Mouse (Mus musculus) cerebellum, postnatal 25 days (tissue): ENCODE measurements around the gene Pdpk1.
"Not testable (repeated sequence)": the region's sequence is repeated elsewhere in the genome, so short reads cannot be mapped to it uniquely, and the experiment has no call there.

Source experiments
- DNase-seq, 2 experiments: peaks; one replicate each; pipeline ENCODE4 v3.0.0; 2021; ENCODE audit warnings: mixed read lengths in 2 of 2

Gene Pdpk1

GRCm38 (mm10) chr17:24162584-24163175 is 12.0 kb upstream of the Pdpk1 start:
- peak; percentile 20 to 46 for DNase-seq

GRCm38 (mm10) chr17:24161466-24161865 is 10.7 kb upstream of the Pdpk1 start:
- DNase-seq: no peak

GRCm38 (mm10) chr17:24157526-24157925 is 6.8 kb upstream of the Pdpk1 start:
- DNase-seq: no peak

DNA sequence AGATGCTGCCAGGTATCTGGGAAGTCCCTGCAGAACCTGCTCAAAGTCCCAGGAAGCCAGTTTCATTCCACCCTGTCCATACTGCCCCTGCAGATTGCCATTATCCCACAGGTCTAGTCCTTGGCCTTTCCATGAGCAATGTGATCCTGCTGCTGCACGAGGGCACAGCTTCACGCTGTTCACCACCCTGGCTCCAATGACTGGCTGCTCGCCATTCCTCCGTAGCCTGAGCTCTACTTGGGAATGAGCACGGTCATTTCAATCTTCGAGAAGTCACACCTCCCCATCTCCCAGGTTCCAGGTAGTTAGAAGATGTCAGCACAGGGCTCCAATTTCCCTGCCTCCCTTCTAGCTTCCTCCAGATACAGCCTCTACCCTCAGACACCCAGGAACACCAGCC is 6.4 kb upstream of the Pdpk1 start:
- peak in 1 of 2 experiments; percentile 7 for DNase-seq

- no peak for DNase-seq
Observed at GRCm38 (mm10) chr17:24156394-24156793, 5.7 kb upstream of the Pdpk1 start.

- DNase-seq: no peak
Observed at GRCm38 (mm10) chr17:24155742-24156141, 5.0 kb upstream of the Pdpk1 start.

DNA sequence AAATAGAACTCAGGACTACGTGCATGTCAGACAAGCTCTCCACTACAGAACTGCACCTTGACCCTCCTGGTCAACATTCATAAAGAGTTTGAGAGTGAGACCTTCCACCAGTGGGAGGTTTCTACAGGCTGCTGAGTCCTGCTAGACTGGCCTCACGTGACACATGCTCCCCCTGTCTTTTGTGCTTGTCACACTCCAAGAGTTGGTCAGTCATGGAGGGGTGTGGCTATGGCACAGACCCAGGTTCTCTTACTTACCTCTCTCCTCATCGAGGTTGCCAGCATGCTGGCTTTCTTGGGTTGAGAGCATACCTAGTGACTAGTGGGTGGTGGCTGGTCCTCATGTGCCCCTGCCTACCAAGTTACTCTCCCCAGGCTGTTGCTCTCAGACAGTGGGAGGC is 3.7 kb upstream of the Pdpk1 start:
- DNase-seq: no peak

GRCm38 (mm10) chr17:24151890-24152563 is 1.3 kb upstream of the Pdpk1 start:
- peak; percentile 85 to 91 for DNase-seq

DNA sequence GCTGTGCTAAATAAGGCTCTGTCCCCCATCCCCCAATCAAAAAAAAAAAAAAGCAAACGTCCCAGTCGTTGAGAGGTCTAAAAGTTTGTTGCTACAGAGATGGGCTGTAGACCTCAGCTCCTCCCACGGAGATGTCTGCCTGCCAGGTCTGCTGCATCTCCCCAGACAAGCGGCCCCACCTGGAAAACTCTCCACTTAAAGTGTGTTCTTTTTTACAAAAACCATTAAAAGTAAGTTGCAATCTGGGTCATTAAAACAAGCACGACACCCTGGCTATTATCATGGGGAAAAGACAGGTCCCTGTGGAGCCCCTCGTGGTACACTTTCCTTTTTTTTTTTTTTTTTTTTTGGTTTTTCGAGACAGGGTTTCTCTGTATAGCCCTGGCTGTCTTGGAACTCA is 658 bp upstream of the Pdpk1 start:
- DNase-seq: no peak

DNA sequence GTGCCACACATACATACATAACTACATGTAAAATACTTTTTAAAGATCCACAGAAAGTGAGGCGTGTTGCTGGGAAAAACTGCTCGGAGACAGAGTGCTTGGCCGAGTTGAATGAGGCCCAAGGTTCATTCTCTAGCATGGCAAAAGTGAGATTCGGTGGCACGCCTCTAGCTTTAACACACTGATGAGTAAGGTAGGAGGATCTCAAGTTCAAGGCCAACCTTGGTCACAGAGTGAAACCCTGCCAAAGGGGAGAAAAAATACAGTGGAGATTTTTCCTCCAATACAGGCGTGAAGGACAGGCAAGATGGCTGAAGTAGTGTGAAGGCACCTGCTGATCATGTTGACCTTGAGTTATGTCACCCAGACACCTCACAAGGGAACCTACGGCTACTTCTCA is 1.3 kb downstream of the Pdpk1 start:
- no peak for DNase-seq

GRCm38 (mm10) chr17:24142897-24143296 is 7.8 kb downstream of the Pdpk1 start:
- DNase-seq: no peak

- peak; percentile 98 to 99 for DNase-seq
Observed at GRCm38 (mm10) chr17:24141425-24141920, 9.3 kb downstream of the Pdpk1 start.

DNA sequence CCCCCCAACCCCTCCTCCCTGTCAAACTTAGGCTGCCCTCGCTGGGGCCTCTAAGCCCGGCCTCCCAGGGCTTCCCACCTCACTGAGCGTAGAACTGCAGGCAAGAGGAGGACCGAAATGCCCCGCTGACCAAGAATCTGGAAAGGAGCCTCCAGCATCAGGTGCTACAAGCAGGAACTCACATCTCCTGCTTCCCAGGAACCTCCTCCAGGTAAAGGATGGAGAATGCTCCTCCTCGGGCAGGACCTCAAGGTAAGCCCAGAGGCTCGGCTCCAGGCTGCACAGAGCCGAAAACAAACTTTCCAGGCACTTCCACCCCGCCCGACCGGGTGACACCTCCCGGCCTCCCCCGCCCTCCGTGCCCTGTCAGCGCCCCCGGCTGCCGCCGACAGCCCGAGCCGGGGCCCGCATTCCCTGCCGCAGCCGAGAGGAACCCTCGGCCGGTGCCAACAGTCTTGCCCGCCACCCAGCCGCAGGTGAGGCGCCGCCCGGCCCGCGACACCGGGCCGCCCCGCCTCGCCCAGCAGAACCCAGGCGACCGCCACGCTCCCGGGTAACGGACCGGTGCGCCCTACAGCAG is 9.8 kb downstream of the Pdpk1 start:
- no peak for DNase-seq

DNA sequence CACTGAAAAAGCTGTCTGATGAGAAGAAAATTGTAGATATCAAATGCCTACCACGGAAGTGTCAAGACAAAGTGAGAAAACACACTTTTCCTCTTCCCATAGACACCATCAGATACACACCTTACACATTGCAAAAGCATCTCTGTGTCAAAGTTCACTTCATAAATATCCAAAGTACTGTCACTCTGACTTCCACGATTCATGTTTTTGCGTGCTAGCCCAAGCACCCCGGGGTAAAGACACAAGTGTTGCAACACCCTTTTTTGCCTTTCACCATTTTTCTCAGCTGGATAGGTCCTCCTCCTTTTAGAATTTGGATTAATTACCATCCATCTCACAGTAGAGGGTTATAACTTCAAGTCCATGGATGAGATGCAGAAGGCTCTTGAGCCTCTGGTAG is 10.8 kb downstream of the Pdpk1 start:
- DNase-seq: no peak

DNA sequence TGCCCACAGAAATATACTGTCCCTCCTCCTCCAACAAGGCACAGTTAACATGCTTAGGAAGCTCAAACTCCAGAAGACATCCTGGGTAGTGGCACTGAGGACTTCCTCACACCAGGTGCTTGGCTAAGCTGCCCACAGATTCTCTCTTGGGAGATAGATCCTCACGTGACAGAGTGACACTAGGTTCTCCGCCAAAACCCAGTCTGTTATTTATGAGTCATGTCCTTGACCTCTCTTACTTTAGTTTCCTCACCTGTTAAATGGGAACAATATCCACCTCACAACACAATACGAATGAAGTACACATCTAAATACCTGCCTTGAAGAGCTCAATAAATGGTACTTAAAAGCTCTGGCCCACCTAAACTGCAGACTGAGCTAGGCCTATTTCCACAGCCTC is 11.5 kb downstream of the Pdpk1 start:
- DNase-seq: no peak

DNA sequence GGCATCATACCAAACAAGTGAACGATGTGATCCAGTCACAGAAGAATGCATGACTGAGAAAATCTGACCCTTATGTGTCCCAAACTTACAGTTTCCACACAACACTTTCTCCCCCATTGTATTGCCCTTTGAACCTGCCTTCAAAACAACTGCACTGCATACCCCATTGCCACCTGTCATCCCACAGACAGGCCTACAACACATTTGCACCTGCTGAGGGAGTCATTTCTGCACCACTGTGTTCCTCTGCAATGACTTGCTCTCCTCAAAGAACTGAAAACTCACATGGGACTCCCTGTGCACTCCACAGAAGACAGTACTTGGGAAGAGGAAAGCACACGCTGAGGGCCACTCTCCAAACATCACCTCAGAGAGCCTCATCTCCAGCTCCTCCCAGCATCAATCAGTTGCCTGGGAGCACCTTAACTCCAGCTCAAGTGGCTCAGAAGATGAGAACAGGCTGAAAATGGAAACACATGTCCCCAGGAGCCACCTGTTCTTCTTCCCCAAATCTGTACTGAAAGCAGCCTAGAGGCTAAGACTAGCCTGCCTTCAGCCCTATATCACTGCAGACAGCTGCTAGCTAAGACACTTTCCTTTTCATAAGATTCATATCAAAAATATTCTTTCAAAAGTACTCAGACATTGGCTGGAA is 13.4 kb downstream of the Pdpk1 start:
- no peak for DNase-seq

GRCm38 (mm10) chr17:24134062-24134461 is 16.7 kb downstream of the Pdpk1 start:
- DNase-seq: no peak

- not testable (repeated sequence) for DNase-seq
Observed at GRCm38 (mm10) chr17:24132919-24133318, 17.8 kb downstream of the Pdpk1 start.

DNA sequence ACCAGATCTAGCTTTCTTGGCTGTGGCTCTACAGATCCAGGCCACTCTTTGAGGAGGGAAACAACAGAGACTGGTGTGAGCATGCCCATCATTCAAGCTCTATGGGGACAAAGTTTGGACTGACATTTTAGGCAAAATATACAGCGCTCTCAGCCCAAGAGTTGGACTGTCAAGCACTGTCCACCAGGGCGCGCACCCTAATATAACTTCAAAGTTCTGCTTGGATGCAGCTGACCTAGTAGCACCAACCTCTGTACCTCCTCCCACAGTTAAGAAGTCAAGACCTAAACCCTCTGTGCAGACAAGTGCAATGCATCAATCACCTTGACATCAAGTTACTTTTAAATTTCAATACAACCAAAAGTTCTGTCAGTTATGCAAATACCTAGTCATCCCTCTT is 19.2 kb downstream of the Pdpk1 start:
- no peak for DNase-seq

- not testable (repeated sequence) for DNase-seq
Observed at GRCm38 (mm10) chr17:24129246-24129645, 21.5 kb downstream of the Pdpk1 start.

DNA sequence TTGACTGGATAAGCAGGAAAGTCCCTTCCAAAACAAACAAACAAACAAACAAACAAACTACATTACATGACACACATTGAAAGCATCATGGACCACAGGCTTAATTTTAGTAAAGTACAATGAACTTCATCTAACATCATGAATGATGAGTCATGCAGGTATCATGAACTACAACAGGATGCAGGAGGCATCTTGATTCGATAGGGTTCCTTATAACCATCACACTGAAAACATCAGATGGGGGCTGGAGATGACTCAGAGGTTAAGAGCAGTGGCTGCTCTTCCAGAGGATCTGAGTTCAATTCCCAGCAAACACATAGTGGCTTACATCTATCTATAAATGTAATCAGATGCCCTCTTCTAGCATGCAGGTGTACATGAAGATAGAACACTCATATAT is 23.1 kb downstream of the Pdpk1 start:
- DNase-seq: no peak

- no peak for DNase-seq
Observed at GRCm38 (mm10) chr17:24126801-24127200, 23.9 kb downstream of the Pdpk1 start.

GRCm38 (mm10) chr17:24119446-24119845 is 31.3 kb downstream of the Pdpk1 start:
- DNase-seq: peak in 1 of 2 experiments; percentile 50

GRCm38 (mm10) chr17:24113031-24113430 is 37.7 kb downstream of the Pdpk1 start:
- peak; percentile 64 to 69 for DNase-seq
